Mouse (Mus musculus) regulatory T cell (primary cell): ENCODE data around the gene Gm20877.
"Not testable (repeated sequence)": the region's sequence is repeated elsewhere in the genome, so short reads cannot be mapped to it uniquely, and the experiment has no call there.

Experiments
- in situ Hi-C: fragments of 300-600 bp; cut with MboI, MseI; formaldehyde crosslinking; loops from one replicate; pipeline ENCODE4 v1.15.1; 2025; ENCODE audit warnings: high pct_unique_total_duplicates

Gene Gm20877

DNA sequence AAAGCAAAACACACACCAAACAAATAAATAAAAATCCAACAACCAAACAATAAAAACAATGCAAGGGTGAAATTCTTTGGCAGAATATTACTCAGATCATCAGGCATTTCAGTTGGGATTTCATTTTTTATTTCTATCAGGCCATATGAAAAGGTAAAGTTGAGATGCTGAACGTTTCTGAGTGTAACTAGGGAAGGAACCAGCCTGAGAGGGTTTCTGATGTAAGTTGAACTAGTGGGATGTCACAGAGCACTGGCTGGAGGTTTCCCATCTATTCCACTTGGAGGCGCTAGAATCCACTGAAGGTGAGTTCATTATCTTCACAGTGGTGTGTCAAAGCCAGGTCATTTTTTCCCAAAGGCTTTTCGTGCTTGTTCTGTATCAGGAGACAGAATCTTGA is at the start of gene Gm20877:
TSS of gene Gm20877 (plus strand) at position 301 of the 400 bp plus-strand sequence.
- in situ Hi-C loops, result not testable (repeated sequence)
